Mouse (Mus musculus): ENCODE measurements at regions not wholly inside any gene's neighbourhood (a gene's known extent, or its start where the extent isn't known, plus 50 kb on each side); places are given as distances from the start of the nearest gene placed in this dataset.

- CTCF ChIA-PET: no interaction called here
- ATAC-seq (no peak), DNase-seq (ENCODE audit: low read depth, low spot score) (no peak)
These were observed 69.2 kb upstream of the Thbs1 start for GRCm38 (mm10) chr2:118042380-118043055.

GRCm38 (mm10) chr2:118044666-118045065 lies 67.0 kb upstream of the Thbs1 start:
- DNase-seq (ENCODE audit: low read depth, low spot score) (no peak), ATAC-seq (no peak)
- in situ Hi-C loops (cut with MboI; ENCODE audit: low pct_unique_long_range_greater_than_20kb): no loop called here
- CTCF ChIA-PET: no interaction called here
- no peak for TF ChIP-seq CTCF (IDR thresholded peaks at IDR 0.05)
- POLR2A ChIA-PET: interaction anchor here (1.1 to 1.3 kb wide), 2 partner anchors 10 to 14 kb away, joined by 3 to 4 read pairs; no protein-coding TSS in a partner anchor
- H3K27me3 ChIP-seq: no peaks in the 10 kb centered on the region

More at GRCm38 (mm10) chr2:118042380-118043055, 69.2 kb upstream of the Thbs1 start:
- no peaks in the 10 kb centered on the region for H3K27me3 ChIP-seq
- no peak for TF ChIP-seq CTCF (IDR thresholded peaks at IDR 0.05)
- in situ Hi-C loops (cut with MboI; ENCODE audit: low pct_unique_long_range_greater_than_20kb): no loop called here
- POLR2A ChIA-PET: no interaction called here

- no peaks in the 10 kb centered on the region for H3K27me3 ChIP-seq
- no peak for DNase-seq (ENCODE audit: low read depth, low spot score)
- ATAC-seq: no peak
- ChIA-PET POLR2A (no interaction called here), CTCF (no interaction called here)
- TF ChIP-seq CTCF (IDR thresholded peaks at IDR 0.05): no peak
- in situ Hi-C loops (cut with MboI; ENCODE audit: low pct_unique_long_range_greater_than_20kb): no loop called here
These were observed 61.4 kb upstream of the Thbs1 start for GRCm38 (mm10) chr2:118050326-118050725.

GRCm38 (mm10) chr2:118051610-118052009 lies 60.1 kb upstream of the Thbs1 start:
- H3K27me3 ChIP-seq: no peaks in the 10 kb centered on the region
- TF ChIP-seq CTCF (IDR thresholded peaks at IDR 0.05): no peak
- CTCF ChIA-PET: no interaction called here
- POLR2A ChIA-PET: no interaction called here
- ATAC-seq: no peak
- no peak for DNase-seq (ENCODE audit: low read depth, low spot score)
- in situ Hi-C loops (cut with MboI; ENCODE audit: low pct_unique_long_range_greater_than_20kb): no loop called here

- TF ChIP-seq CTCF (IDR thresholded peaks at IDR 0.05): no peak
- ATAC-seq: no peak
- no peaks in the 10 kb centered on the region for H3K27me3 ChIP-seq
- POLR2A ChIA-PET: no interaction called here
- no peak for DNase-seq (ENCODE audit: low read depth, low spot score)
- CTCF ChIA-PET: interaction anchor here (1.3 to 1.9 kb wide), 3 partner anchors 12 to 21 kb away, joined by 3 to 5 read pairs (median 5); no protein-coding TSS in a partner anchor
- in situ Hi-C loops (cut with MboI; ENCODE audit: low pct_unique_long_range_greater_than_20kb): no loop called here
These were observed 58.2 kb upstream of the Thbs1 start for GRCm38 (mm10) chr2:118053512-118053911.

- in situ Hi-C loops (cut with MboI; ENCODE audit: low pct_unique_long_range_greater_than_20kb): no loop called here
- TF ChIP-seq CTCF (IDR thresholded peaks at IDR 0.05): no peak
- no peaks in the 10 kb centered on the region for H3K27me3 ChIP-seq
- no peak for ATAC-seq
- ChIA-PET CTCF (no interaction called here), POLR2A (interaction anchor here (0.7 to 1.1 kb wide), 3 partner anchors 15 to 246 kb away, joined by 3 to 4 read pairs (median 3); no protein-coding TSS in a partner anchor)
- DNase-seq (ENCODE audit: low read depth, low spot score): no peak
These were observed 52.9 kb upstream of the Thbs1 start for GRCm38 (mm10) chr2:118058654-118059395.

- DNase-seq (ENCODE audit: low read depth, low spot score) (no peak), ATAC-seq (no peak)
- CTCF ChIA-PET: interaction anchor here (0.9 kb wide), 2 partner anchors 24 to 33 kb away, joined by 3 read pairs; no protein-coding TSS in a partner anchor
- H3K27me3 ChIP-seq: no peaks in the 10 kb centered on the region
- POLR2A ChIA-PET: no interaction called here
- no peak for TF ChIP-seq CTCF (IDR thresholded peaks at IDR 0.05)
- in situ Hi-C loops (cut with MboI; ENCODE audit: low pct_unique_long_range_greater_than_20kb): no loop called here
These were observed 50.4 kb upstream of the Thbs1 start for GRCm38 (mm10) chr2:118061291-118061690.
